Mouse (Mus musculus) G1E (cell line): Measurements from ENCODE around the gene Crb3. TPM values are rescaled to one million over a fixed set of nuclear protein-coding genes. Genes with fewer than 3 reads are reported as not detected.

Experiments used
- ATAC-seq: 2 replicates; pipeline ENCODE4 v1.8.0; 2016; ENCODE audit warnings: mild to moderate bottlenecking; ENCODE audit not compliant: insufficient number of reproducible peaks, poor library complexity, low FRiP score, severe bottlenecking; ENCODE audit errors: extremely low read depth
- DNase-seq: peaks from one replicate; pipeline ENCODE4 v3.0.0; 2012; ENCODE audit warnings: low spot score
- H3K27me3 ChIP-seq: 2 replicates; pipeline ENCODE4 v1.6.1; 2012; ENCODE audit warnings: mild to moderate bottlenecking, low read length, inconsistent platforms; ENCODE audit not compliant: insufficient read depth
- H3K36me3 ChIP-seq: replicated peaks from 2 replicates; pipeline ENCODE3; 2012; ENCODE audit warnings: mild to moderate bottlenecking, inconsistent platforms
- H3K4me1 ChIP-seq: 2 replicates; pipeline ENCODE4 v1.6.1; 2012; ENCODE audit warnings: low read depth, low read length, inconsistent platforms, mixed read lengths; ENCODE audit not compliant: insufficient read depth
- H3K4me3 ChIP-seq: 2 replicates; pipeline ENCODE4 v1.5.1; 2012; ENCODE audit warnings: low read depth, mild to moderate bottlenecking, inconsistent platforms, low read length, moderate library complexity, mixed read lengths
- H3K9me3 ChIP-seq: replicated peaks from 2 replicates; pipeline ENCODE4 v1.6.1; 2012; ENCODE audit warnings: inconsistent platforms
- CTCF ChIP-seq: IDR thresholded peaks from 2 replicates; pipeline ENCODE4 v1.5.1; 2012; ENCODE audit warnings: low read depth, low read length, inconsistent platforms, mixed read lengths
- GATA1 ChIP-seq: IDR thresholded peaks from 2 replicates; pipeline ENCODE4 v1.6.1; 2012; ENCODE audit warnings: borderline replicate concordance, low read length, inconsistent platforms, mixed read lengths
- GATA2 ChIP-seq: IDR thresholded peaks from 2 replicates; pipeline ENCODE4 v1.6.1; 2012; ENCODE audit warnings: low read depth, low read length, inconsistent platforms, borderline replicate concordance
- POLR2AphosphoS5 ChIP-seq: IDR thresholded peaks from 2 replicates; pipeline ENCODE4 v1.6.1; 2012; ENCODE audit warnings: low read depth, low read length, inconsistent platforms; ENCODE audit not compliant: insufficient replicate concordance
- TAL1 ChIP-seq: conservative IDR thresholded peaks from 2 replicates; pipeline ENCODE4 v1.6.1; 2012; ENCODE audit warnings: low read depth, low read length, inconsistent platforms, mixed read lengths
- polyA plus RNA-seq: library from polyadenylated mRNA; stranded (reverse); fragments of >175 nt; gene quantifications from 2 replicates; pipeline ENCODE4 v1.2.3, GENCODE M21; 2012
- total RNA-seq, 2 experiments: library from RNA; stranded (forward) in 1 of 2; stranded (reverse) in 1 of 2; fragments of 200-1000 nt in 1 of 2; fragments of >200 nt in 1 of 2; fragmentation: Nextera tagmentation in 1 of 2; gene quantifications; 2 replicates each; pipeline ENCODE4 v1.2.3; 2014 to 2017

Crb3 gene
- not detected in 2 replicates for total RNA-seq (2014; fragmentation: Nextera tagmentation)
- total RNA-seq (2017): 0.23 and 0.33 TPM in 2 replicates
- polyA plus RNA-seq: 0.23 and 0.37 TPM in 2 replicates

GRCm38 (mm10) chr17:57058891-57059485 lies at the start of gene Crb3:
Crb3 (plus strand) TSS chr17:57059105.
- Histone ChIP-seq H3K27me3 (peaks cover 57% of the 10 kb centered on the region), H3K36me3 (peaks cover 6% of the 10 kb centered on the region), H3K4me3 (peak within 1 kb of the TSS; percentile 74), H3K4me1 (peaks cover 41% of the 10 kb centered on the region), H3K9me3 (no peaks in the 10 kb centered on the region)
- ATAC-seq (no peak), DNase-seq (no peak)
- TF ChIP-seq TAL1 (no peak), GATA1 (no peak), GATA2 (no peak), CTCF (no peak), POLR2AphosphoS5 (no peak)

GRCm38 (mm10) chr17:57010911-57011235 lies 48.0 kb upstream of the Crb3 start:
- Histone ChIP-seq H3K36me3 (peaks cover 43% of the 10 kb centered on the region), H3K4me3 (peak overlapping the region; percentile 88), H3K27me3 (no peaks in the 10 kb centered on the region), H3K4me1 (peaks cover 60% of the 10 kb centered on the region), H3K9me3 (no peaks in the 10 kb centered on the region)
- DNase-seq: no peak
- TF ChIP-seq CTCF: no peak
- no peak for TF ChIP-seq GATA1
- TF ChIP-seq POLR2AphosphoS5: no peak; the same call in 1 of the 2 replicates
- no peak for TF ChIP-seq TAL1
- TF ChIP-seq GATA2: no peak
- ATAC-seq: peak; percentile 25

GRCm38 (mm10) chr17:57011236-57012141 lies 47.4 kb upstream of the Crb3 start, which contains the start of the genes Gtf2f1 and Gm17949:
Gtf2f1 (minus strand) TSS chr17:57011288.
Gm17949 (plus strand) TSS chr17:57011469.
- no peaks in the 10 kb centered on the region for H3K9me3 ChIP-seq
- no peaks in the 10 kb centered on the region for H3K27me3 ChIP-seq
- peaks cover 60% of the 10 kb centered on the region for H3K4me1 ChIP-seq
- TF ChIP-seq TAL1 (no peak), GATA2 (no peak), CTCF (no peak), GATA1 (no peak), POLR2AphosphoS5 (peak; percentile 99)
- H3K4me3 ChIP-seq: peak within 1 kb of the TSS; percentile 88
- H3K36me3 ChIP-seq: peaks cover 36% of the 10 kb centered on the region
- peak; percentile 86 for DNase-seq
- ATAC-seq: peak; percentile 79

GRCm38 (mm10) chr17:57012245-57012795 lies 46.6 kb upstream of the Crb3 start:
- Histone ChIP-seq H3K27me3 (no peaks in the 10 kb centered on the region), H3K9me3 (no peaks in the 10 kb centered on the region), H3K36me3 (peaks cover 28% of the 10 kb centered on the region), H3K4me1 (peaks cover 55% of the 10 kb centered on the region), H3K4me3 (peak overlapping the region; percentile 88; the same call in 1 of the 2 replicates)
- ATAC-seq: no peak
- TF ChIP-seq CTCF (no peak), GATA1 (no peak), TAL1 (no peak), GATA2 (no peak), POLR2AphosphoS5 (no peak)
- DNase-seq: no peak

- H3K4me3 ChIP-seq: peak overlapping the region; percentile 21; the same call in 1 of the 2 replicates
- ATAC-seq (peak; percentile 51), DNase-seq (no peak)
- H3K4me1 ChIP-seq: peaks cover 75% of the 10 kb centered on the region
- peaks cover 59% of the 10 kb centered on the region for H3K36me3 ChIP-seq
- no peaks in the 10 kb centered on the region for H3K27me3 ChIP-seq
- H3K9me3 ChIP-seq: no peaks in the 10 kb centered on the region
- peak; percentile 75 for TF ChIP-seq TAL1
- TF ChIP-seq CTCF: no peak
These were observed 39.2 kb upstream of the Crb3 start for GRCm38 (mm10) chr17:57019693-57020092.

- Histone ChIP-seq H3K27me3 (no peaks in the 10 kb centered on the region), H3K36me3 (peaks cover 71% of the 10 kb centered on the region), H3K4me3 (no peak overlapping the region; the same call in 1 of the 2 replicates), H3K4me1 (peaks cover 82% of the 10 kb centered on the region), H3K9me3 (no peaks in the 10 kb centered on the region)
- ATAC-seq (peak; percentile 69), DNase-seq (no peak)
- TF ChIP-seq CTCF (no peak), GATA1 (no peak), TAL1 (no peak), GATA2 (no peak), POLR2AphosphoS5 (no peak)
These were observed 37.9 kb upstream of the Crb3 start for GRCm38 (mm10) chr17:57020960-57021359.
